Mouse (Mus musculus): ENCODE results near the gene Mapkbp1.

DNA sequence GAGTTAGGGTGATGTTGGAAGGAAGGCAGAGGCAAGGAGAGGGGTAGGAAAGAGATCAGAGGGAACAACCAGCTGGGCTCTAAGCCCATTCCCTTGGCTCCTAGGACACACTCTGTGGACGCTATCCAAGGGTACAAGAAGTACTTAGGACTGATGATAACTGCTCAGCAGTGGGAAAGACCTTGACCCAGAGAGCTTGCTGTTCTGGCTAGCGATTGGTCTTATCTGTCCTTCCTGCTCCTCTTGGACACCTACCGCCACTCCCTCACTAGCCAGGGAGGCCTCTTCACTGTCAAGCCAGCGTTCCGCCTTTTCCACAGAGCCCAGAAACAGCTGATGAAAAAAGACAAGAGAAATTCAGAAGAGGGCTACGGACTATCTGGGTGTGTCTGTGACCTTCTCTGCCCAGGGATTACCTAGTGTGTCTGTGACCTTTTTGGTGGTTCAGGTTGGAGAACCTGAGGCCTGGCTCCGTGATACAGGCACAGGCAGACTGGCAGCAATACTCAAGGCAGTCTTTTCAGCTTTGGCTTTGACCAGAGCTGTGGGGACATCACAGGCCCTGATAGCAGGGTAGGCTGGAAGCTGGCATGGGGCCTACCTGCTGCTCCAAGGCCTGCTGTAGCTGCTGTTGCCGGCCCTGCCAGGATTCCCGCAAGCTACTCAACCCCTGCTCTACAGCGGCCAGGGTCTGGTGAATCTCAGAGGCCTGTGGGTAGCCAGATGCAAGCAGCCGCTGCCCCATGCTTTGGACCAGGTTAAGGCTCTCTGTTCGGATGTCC lies 82.5 kb downstream of the Mapkbp1 start:
- TF ChIP-seq POLR2A (IDR thresholded peaks at IDR 0.05; ENCODE audit: control insufficient read depth, extremely low read depth, insufficient read depth, low read length, poor library complexity), result no peak
- TF ChIP-seq CTCF (IDR thresholded peaks at IDR 0.05; ENCODE audit: borderline replicate concordance, control insufficient read depth, extremely low read depth, insufficient read depth, low read length, poor library complexity), result no peak

Measured in thymus, adult 2 months (tissue).